Mouse (Mus musculus): ENCODE results near the gene Heatr6.

Gene Heatr6

GRCm38 (mm10) chr11:83753581-83754181 is at the start of gene Heatr6:
Gene Heatr6 (plus strand): TSS chr11:83753696.
- DNase-seq (ENCODE audit: low read depth, low spot score), result peak; percentile 72

- DNase-seq (ENCODE audit: low read depth, low spot score), result no peak
Measured at GRCm38 (mm10) chr11:83703705-83704104, 49.8 kb upstream of the Heatr6 start, which contains the start of gene Wfdc17. Gene Wfdc17 (plus strand): TSS chr11:83703991.

- no peak for DNase-seq (ENCODE audit: low read depth, low spot score)
Measured at GRCm38 (mm10) chr11:83708715-83709114, 44.8 kb upstream of the Heatr6 start, which contains the start of gene Wfdc18. Gene Wfdc18 (plus strand): TSS chr11:83709015.

GRCm38 (mm10) chr11:83709683-83710082 is 43.8 kb upstream of the Heatr6 start:
- no peak for DNase-seq (ENCODE audit: low read depth, low spot score)

GRCm38 (mm10) chr11:83712671-83713070 is 40.8 kb upstream of the Heatr6 start:
- DNase-seq (ENCODE audit: low read depth, low spot score), result no peak

- no peak for DNase-seq (ENCODE audit: low read depth, low spot score)
Measured at GRCm38 (mm10) chr11:83713925-83714324, 39.6 kb upstream of the Heatr6 start.

- DNase-seq (ENCODE audit: low read depth, low spot score), result no peak
Measured at GRCm38 (mm10) chr11:83717042-83717665, 36.3 kb upstream of the Heatr6 start.

- DNase-seq (ENCODE audit: low read depth, low spot score), result no peak
Measured at GRCm38 (mm10) chr11:83720766-83721165, 32.7 kb upstream of the Heatr6 start.

- DNase-seq (ENCODE audit: low read depth, low spot score), result no peak
Measured at GRCm38 (mm10) chr11:83728757-83729432, 24.6 kb upstream of the Heatr6 start.

GRCm38 (mm10) chr11:83731116-83731515 is 22.4 kb upstream of the Heatr6 start:
- no peak for DNase-seq (ENCODE audit: low read depth, low spot score)

- DNase-seq (ENCODE audit: low read depth, low spot score), result no peak
Measured at GRCm38 (mm10) chr11:83733071-83733640, 20.3 kb upstream of the Heatr6 start.

- no peak for DNase-seq (ENCODE audit: low read depth, low spot score)
Measured at GRCm38 (mm10) chr11:83734215-83734614, 19.3 kb upstream of the Heatr6 start.

- DNase-seq (ENCODE audit: low read depth, low spot score), result no peak
Measured at GRCm38 (mm10) chr11:83735881-83736280, 17.6 kb upstream of the Heatr6 start.

- no peak for DNase-seq (ENCODE audit: low read depth, low spot score)
Measured at GRCm38 (mm10) chr11:83737109-83737558, 16.4 kb upstream of the Heatr6 start.

- DNase-seq (ENCODE audit: low read depth, low spot score), result peak; percentile 12
Measured at GRCm38 (mm10) chr11:83739241-83739640, 14.3 kb upstream of the Heatr6 start.

GRCm38 (mm10) chr11:83740443-83740991 is 13.0 kb upstream of the Heatr6 start:
- no peak for DNase-seq (ENCODE audit: low read depth, low spot score)

GRCm38 (mm10) chr11:83741841-83742240 is 11.7 kb upstream of the Heatr6 start:
- no peak for DNase-seq (ENCODE audit: low read depth, low spot score)

GRCm38 (mm10) chr11:83742731-83743355 is 10.7 kb upstream of the Heatr6 start:
- no peak for DNase-seq (ENCODE audit: low read depth, low spot score)

- DNase-seq (ENCODE audit: low read depth, low spot score), result no peak
Measured at GRCm38 (mm10) chr11:83743525-83743924, 10.0 kb upstream of the Heatr6 start.

- DNase-seq (ENCODE audit: low read depth, low spot score), result no peak
Measured at GRCm38 (mm10) chr11:83746152-83746551, 7.3 kb upstream of the Heatr6 start.

- no peak for DNase-seq (ENCODE audit: low read depth, low spot score)
Measured at GRCm38 (mm10) chr11:83746681-83747080, 6.8 kb upstream of the Heatr6 start, which contains the start of gene Wfdc21. Gene Wfdc21 (plus strand): TSS chr11:83746940.
